Comparison of ENCODE assay signal across 1 mouse cellular context in the genomic region with DNA sequence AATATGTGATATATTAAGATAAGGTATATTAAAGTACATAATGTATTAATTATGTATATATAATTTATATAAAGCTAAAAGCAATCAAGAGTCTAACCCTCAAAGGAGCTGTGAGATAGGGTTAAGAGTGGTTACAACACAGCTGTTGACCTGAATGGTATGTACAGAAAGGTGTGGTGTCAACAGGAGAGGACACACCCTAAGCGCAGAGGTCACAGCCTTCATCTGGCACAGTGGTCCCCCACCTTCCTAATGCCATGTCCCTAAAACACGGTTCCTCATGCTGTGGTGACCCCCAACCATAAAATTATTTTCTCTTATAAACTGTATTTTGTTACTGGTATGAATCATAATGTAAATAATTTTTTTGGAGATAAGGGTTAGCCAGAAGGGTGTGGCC.
TF ChIP-seq lines count a peak whose summit lies in the region.

No protein-coding gene starts in this region.

TF ChIP-seq in MEL, 35 proteins besides CTCF, POLR2A, EP300 and RAD21:
- TF ChIP-seq ETS1 (IDR thresholded peaks at IDR 0.05; ENCODE audit: low read depth, low read length) (peak; percentile 50; the same call in 1 of the 2 replicates), GATA1 (IDR thresholded peaks at IDR 0.05; ENCODE audit: low read depth, low read length) (no peak)
